Comparison of ENCODE assay signal across 11 mouse cellular contexts in genomic region chr1:37873157-37873556, GRCm38 (mm10). TPM values are rescaled to one million over a fixed set of nuclear protein-coding genes. Genes with fewer than 3 reads are reported as not detected.
DNase-seq lines count a peak whose midpoint lies in the region; ATAC-seq and TF ChIP-seq lines count a peak whose summit lies in the region.
"Had no signal": no experiment of that assay in that cellular context is flagged by ENCODE, and none has a peak within 500 bp of the region (broad histone marks: within the 10 kb centered on the region; RNA-seq: fewer than 3 reads in every experiment).

No protein-coding gene starts in this region.

- no peak overlapping the region for H3K9ac ChIP-seq in kidney, embryonic 15.5 days
- H3K9ac ChIP-seq in MEL (ENCODE audit: control insufficient read depth, low read depth, low read length, poor library complexity, severe bottlenecking) = peak overlapping the region; percentile 78
- no peak overlapping the region for H3K9ac ChIP-seq in hindbrain, embryonic 11.5 days (ENCODE audit: low read depth, low read length)
- H3K9ac ChIP-seq in liver, postnatal 0 days (replicated peaks) = no peak overlapping the region

- H3K9me3 ChIP-seq in kidney, embryonic 15.5 days (replicated peaks) = no peaks in the 10 kb centered on the region
- no peaks in the 10 kb centered on the region for H3K9me3 ChIP-seq in MEL (replicated peaks; ENCODE audit: insufficient read depth, low read length)
- H3K9me3 ChIP-seq in hindbrain, embryonic 11.5 days (ENCODE audit: control insufficient read depth, low read length) = no peaks in the 10 kb centered on the region
- H3K9me3 ChIP-seq in liver, postnatal 0 days (ENCODE audit: low read length) = 0 out of 2 replicates have a peak, but pooled peaks cover 5% of the 10 kb centered on the region

- peak overlapping the region; percentile 56; the same call in 1 of the 2 replicates for H3K4me3 ChIP-seq in kidney, embryonic 15.5 days (replicated peaks)
- peak overlapping the region; percentile 81 to 82 for H3K4me3 ChIP-seq in MEL (ENCODE audit: control insufficient read depth in 1 of 2, insufficient read depth in 1 of 2, low read depth in 2 of 2, low read length in 2 of 2)
- peak overlapping the region; percentile 49; the same call in 1 of the 2 replicates for H3K4me3 ChIP-seq in hindbrain, embryonic 11.5 days (ENCODE audit: low read depth, low read length)
- H3K4me3 ChIP-seq in liver, postnatal 0 days (ENCODE audit: low read depth, low read length) = peak overlapping the region; percentile 63

- H3K36me3 ChIP-seq in kidney, embryonic 15.5 days = peaks cover 35% of the 10 kb centered on the region
- peaks cover 0 to 13% of the 10 kb centered on the region in 2 experiments; a peak in 3 of 4 replicates for H3K36me3 ChIP-seq in MEL (ENCODE audit: control insufficient read depth in 1 of 2, insufficient read depth in 2 of 2, low read length in 2 of 2)
- H3K36me3 ChIP-seq in hindbrain, embryonic 11.5 days (ENCODE audit: control insufficient read depth, insufficient read depth, low read length) = peaks cover 11% of the 10 kb centered on the region
- H3K36me3 ChIP-seq in liver, postnatal 0 days (replicated peaks; ENCODE audit: insufficient read depth, low read length) = peaks cover 21% of the 10 kb centered on the region

- TF ChIP-seq POLR2A in MEL (IDR thresholded peaks at IDR 0.05; ENCODE audit: control insufficient read depth in 1 of 2, insufficient read depth in 1 of 2, low read depth in 1 of 2, low read length in 2 of 2, poor library complexity in 1 of 2) = no peak

- intact Hi-C loops in left cerebral cortex, postnatal 36 days (cut with DNase I) = no loop called here

- H3K4me2 ChIP-seq in kidney, embryonic 15.5 days = peak overlapping the region; percentile 72
- H3K4me2 ChIP-seq in hindbrain, embryonic 11.5 days (replicated peaks; ENCODE audit: low read depth, low read length) = no peak overlapping the region; the same call in 1 of the 2 replicates
- H3K4me2 ChIP-seq in liver, postnatal 0 days (ENCODE audit: low read depth, low read length) = peak overlapping the region; percentile 79

- H3K4me1 ChIP-seq in kidney, embryonic 15.5 days = peaks cover 13% of the 10 kb centered on the region
- peaks cover 2 to 13% of the 10 kb centered on the region in 2 experiments; a peak in 3 of 4 replicates for H3K4me1 ChIP-seq in MEL (ENCODE audit: control insufficient read depth in 1 of 2, insufficient read depth in 2 of 2, low read length in 2 of 2)
- H3K4me1 ChIP-seq in hindbrain, embryonic 11.5 days (replicated peaks; ENCODE audit: control insufficient read depth, insufficient read depth, low read length) = 0 out of 2 replicates have a peak, but pooled peaks cover 2% of the 10 kb centered on the region
- peaks cover 12% of the 10 kb centered on the region for H3K4me1 ChIP-seq in liver, postnatal 0 days (ENCODE audit: insufficient read depth)

- no peak overlapping the region for H3K27ac ChIP-seq in kidney, embryonic 15.5 days
- H3K27ac ChIP-seq in MEL (ENCODE audit: control insufficient read depth, low read depth, low read length) = peak overlapping the region; percentile 89
- H3K27ac ChIP-seq in hindbrain, embryonic 11.5 days (ENCODE audit: low read depth, low read length) = no peak overlapping the region
- H3K27ac ChIP-seq in liver, postnatal 0 days (ENCODE audit: low read depth) = peak overlapping the region; percentile 63; the same call in 1 of the 2 replicates

- H3K27me3 ChIP-seq in kidney, embryonic 15.5 days = no peaks in the 10 kb centered on the region
- no peaks in the 10 kb centered on the region for H3K27me3 ChIP-seq in MEL (ENCODE audit: control insufficient read depth in 1 of 2, insufficient read depth in 2 of 2, low read length in 2 of 2)
- no peaks in the 10 kb centered on the region for H3K27me3 ChIP-seq in hindbrain, embryonic 11.5 days (ENCODE audit: control insufficient read depth, insufficient read depth, low read length)
- no peaks in the 10 kb centered on the region for H3K27me3 ChIP-seq in liver, postnatal 0 days (ENCODE audit: insufficient read depth, low read length)

- no peak for DNase-seq in kidney, postnatal 10 days
- DNase-seq in MEL (ENCODE audit: low read depth, low spot score) = peak; percentile 47
- no peak for DNase-seq in hindbrain, embryonic 11.5 days (ENCODE audit: low spot score)
- DNase-seq in liver, postnatal 0 days = no peak
- DNase-seq in left cerebral cortex, postnatal 36 days (ENCODE audit: low spot score in 2 of 2) = no peak
- DNase-seq in frontal cortex, adult 2 months (ENCODE audit: extremely low spot score in 1 of 2, low spot score in 1 of 2) = no peak
- no peak for DNase-seq in gastrocnemius, adult 18-20 months (ENCODE audit: low spot score)
- DNase-seq: cerebellum, postnatal 25 days; lung, adult 18-20 months had no signal

- TF ChIP-seq CTCF in MEL (IDR thresholded peaks at IDR 0.05 in 2 of 3, conservative IDR thresholded peaks at IDR 0.05 in 1 of 3; ENCODE audit: control insufficient read depth in 1 of 3, insufficient read depth in 1 of 3, low read depth in 2 of 3, low read length in 3 of 3, poor library complexity in 1 of 3, severe bottlenecking in 1 of 3) = no peak
- no peak for TF ChIP-seq CTCF in liver, postnatal 0 days (IDR thresholded peaks at IDR 0.05; ENCODE audit: low read depth)

- no peak for ATAC-seq in kidney, embryonic 15.5 days (replicated peaks; ENCODE audit: low FRiP score)
- ATAC-seq in hindbrain, embryonic 11.5 days (ENCODE audit: low FRiP score) = no peak
- ATAC-seq in liver, postnatal 0 days = no peak

- TF ChIP-seq EP300 in MEL (IDR thresholded peaks at IDR 0.05; ENCODE audit: low read depth in 1 of 2, low read length in 2 of 2) = no peak
- TF ChIP-seq EP300 in liver, postnatal 0 days (IDR thresholded peaks at IDR 0.05; ENCODE audit: low read depth) = no peak

- TF ChIP-seq RAD21 in MEL (IDR thresholded peaks at IDR 0.05; ENCODE audit: low read depth, low read length) = no peak

- no peaks in the 10 kb centered on the region; the same call in 1 of the 2 replicates for H3K79me2 ChIP-seq in MEL (ENCODE audit: control insufficient read depth, insufficient read depth, low read length, poor library complexity)

- 83% methylated on average over 4 of the region's 4 CpGs for WGBS in kidney, embryonic 15.5 days
- WGBS in hindbrain, embryonic 11.5 days = 95% methylated on average over 4 of the region's 4 CpGs
- 68% methylated on average over 4 of the region's 4 CpGs for WGBS in liver, postnatal 0 days (ENCODE audit: insufficient replicate concordance)

RNA-seq across cellular contexts. Expression of gene Lipt1, which starts 1.6 kb away (rescaled TPM):
- polyA plus RNA-seq in kidney, embryonic 15.5 days (2015; fragmentation: Nextera tagmentation; extraction: Ambion mirVana) = 8.8 and 9.7 TPM in 2 replicates
- 7.0 and 7.9 TPM in 2 replicates for total RNA-seq in MEL (2012; rRNA removed)
- polyA plus RNA-seq in MEL (2012; ENCODE audit: insufficient read depth in 1 of 2, insufficient read length in 2 of 2, low read depth in 1 of 2, low replicate concordance in 2 of 2, missing spikeins in 1 of 2) = 1 to 10 TPM in 1 of 2 experiments, not detected in 1; 7.1 TPM
- polyA plus RNA-seq in hindbrain, embryonic 11.5 days (2014; fragmentation: Nextera tagmentation; extraction: Ambion mirVana) = 7.0 and 9.1 TPM in 2 replicates
- 4.9 and 5.7 TPM in 2 replicates for polyA plus RNA-seq in liver, postnatal 0 days (2015; fragmentation: Nextera tagmentation; extraction: Ambion mirVana)
- total RNA-seq in left cerebral cortex, postnatal 36 days (2021) = 1 to 10 TPM; 8.0 to 9.9 TPM
- polyA plus RNA-seq in frontal cortex, adult 2 months (2012; rRNA removed) = 7.6 and 8.6 TPM in 2 replicates
- 10 to 100 TPM in 1 of 2 experiments, 1 to 10 TPM in 1; 9.6 to 10.3 TPM for total RNA-seq in gastrocnemius, adult 18-20 months (2021)

RNA-seq across cellular contexts. Expression of gene Tsga10, which starts 6.9 kb away (rescaled TPM):
- 6.0 and 6.1 TPM in 2 replicates for polyA plus RNA-seq in kidney, embryonic 15.5 days (2015; fragmentation: Nextera tagmentation; extraction: Ambion mirVana)
- total RNA-seq in MEL (2012; rRNA removed) = 0.35 and 0.49 TPM in 2 replicates
- under 1 TPM in 1 of 2 experiments, not detected in 1; 0.64 TPM for polyA plus RNA-seq in MEL (2012; ENCODE audit: insufficient read depth in 1 of 2, insufficient read length in 2 of 2, low read depth in 1 of 2, low replicate concordance in 2 of 2, missing spikeins in 1 of 2)
- polyA plus RNA-seq in hindbrain, embryonic 11.5 days (2014; fragmentation: Nextera tagmentation; extraction: Ambion mirVana) = 21.4 and 21.7 TPM in 2 replicates
- polyA plus RNA-seq in liver, postnatal 0 days (2015; fragmentation: Nextera tagmentation; extraction: Ambion mirVana) = 1.0 and 1.1 TPM in 2 replicates
- 10 to 100 TPM; 16.2 to 25.2 TPM for total RNA-seq in left cerebral cortex, postnatal 36 days (2021)
- 12.6 and 14.9 TPM in 2 replicates for polyA plus RNA-seq in frontal cortex, adult 2 months (2012; rRNA removed)
- total RNA-seq in gastrocnemius, adult 18-20 months (2021) = 1 to 10 TPM; 6.8 to 8.7 TPM

RNA-seq across cellular contexts. Expression of gene Mitd1, which starts 17.1 kb away (rescaled TPM):
- 24.5 and 27.2 TPM in 2 replicates for polyA plus RNA-seq in kidney, embryonic 15.5 days (2015; fragmentation: Nextera tagmentation; extraction: Ambion mirVana)
- 16.3 and 20.9 TPM in 2 replicates for total RNA-seq in MEL (2012; rRNA removed)
- 10 to 100 TPM in 1 of 2 experiments, not detected in 1; 23.0 TPM for polyA plus RNA-seq in MEL (2012; ENCODE audit: insufficient read depth in 1 of 2, insufficient read length in 2 of 2, low read depth in 1 of 2, low replicate concordance in 2 of 2, missing spikeins in 1 of 2)
- polyA plus RNA-seq in hindbrain, embryonic 11.5 days (2014; fragmentation: Nextera tagmentation; extraction: Ambion mirVana) = 24.0 and 27.0 TPM in 2 replicates
- 11.3 and 12.9 TPM in 2 replicates for polyA plus RNA-seq in liver, postnatal 0 days (2015; fragmentation: Nextera tagmentation; extraction: Ambion mirVana)
- 10 to 100 TPM in 1 of 2 experiments, 1 to 10 TPM in 1; 9.1 to 10.5 TPM for total RNA-seq in left cerebral cortex, postnatal 36 days (2021)
- 17.1 and 17.9 TPM in 2 replicates for polyA plus RNA-seq in frontal cortex, adult 2 months (2012; rRNA removed)
- 1 to 10 TPM in 1 of 2 experiments, under 1 TPM in 1; 0.71 to 1.4 TPM for total RNA-seq in gastrocnemius, adult 18-20 months (2021)

RNA-seq across cellular contexts. Expression of gene Mrpl30, which starts 17.1 kb away (rescaled TPM):
- 227 and 255 TPM in 2 replicates for polyA plus RNA-seq in kidney, embryonic 15.5 days (2015; fragmentation: Nextera tagmentation; extraction: Ambion mirVana)
- total RNA-seq in MEL (2012; rRNA removed) = 255 and 257 TPM in 2 replicates
- polyA plus RNA-seq in MEL (2012; ENCODE audit: insufficient read depth in 1 of 2, insufficient read length in 2 of 2, low read depth in 1 of 2, low replicate concordance in 2 of 2, missing spikeins in 1 of 2) = 100 to 1,000 TPM; 189 to 260 TPM
- polyA plus RNA-seq in hindbrain, embryonic 11.5 days (2014; fragmentation: Nextera tagmentation; extraction: Ambion mirVana) = 243 and 247 TPM in 2 replicates
- polyA plus RNA-seq in liver, postnatal 0 days (2015; fragmentation: Nextera tagmentation; extraction: Ambion mirVana) = 180 and 185 TPM in 2 replicates
- total RNA-seq in left cerebral cortex, postnatal 36 days (2021) = 100 to 1,000 TPM; 125 to 137 TPM
- 127 and 138 TPM in 2 replicates for polyA plus RNA-seq in frontal cortex, adult 2 months (2012; rRNA removed)
- total RNA-seq in gastrocnemius, adult 18-20 months (2021) = 100 to 1,000 TPM; 269 to 291 TPM

RNA-seq across cellular contexts. Expression of gene Lyg2, which starts 43.1 kb away (rescaled TPM):
- polyA plus RNA-seq in kidney, embryonic 15.5 days (2015; fragmentation: Nextera tagmentation; extraction: Ambion mirVana) = not detected in 2 replicates
- not detected in 2 replicates for total RNA-seq in MEL (2012; rRNA removed)
- not detected for polyA plus RNA-seq in MEL (2012; ENCODE audit: insufficient read depth in 1 of 2, insufficient read length in 2 of 2, low read depth in 1 of 2, low replicate concordance in 2 of 2, missing spikeins in 1 of 2)
- polyA plus RNA-seq in hindbrain, embryonic 11.5 days (2014; fragmentation: Nextera tagmentation; extraction: Ambion mirVana) = not detected in 2 replicates
- polyA plus RNA-seq in liver, postnatal 0 days (2015; fragmentation: Nextera tagmentation; extraction: Ambion mirVana) = not detected in 2 replicates
- total RNA-seq in left cerebral cortex, postnatal 36 days (2021) = not detected
- not detected in 2 replicates for polyA plus RNA-seq in frontal cortex, adult 2 months (2012; rRNA removed)
- not detected for total RNA-seq in gastrocnemius, adult 18-20 months (2021)
- total RNA-seq: hematopoietic stem cell, adult 5-6 weeks had no signal

Comparison
In these comparisons a context has a peak if more than half of its experiments do, and no peak if none do; other contexts are left out.
1. H3K27ac ChIP-seq: peak in MEL (single experiment) and liver, postnatal 0 days (single experiment); none in kidney, embryonic 15.5 days (single experiment) and hindbrain, embryonic 11.5 days (single experiment).
2. Peak in every context shown above with its lines, with median percentiles within 50 percentile points of each other: H3K4me3 ChIP-seq.